Mouse (Mus musculus) midbrain, postnatal 0 days (tissue): ENCODE data around the gene Fchsd2. TPM values are rescaled to one million over a fixed set of nuclear protein-coding genes. Genes with fewer than 3 reads are reported as not detected.

Experiments used
- ATAC-seq: fragments of 200-750 bp; cut with Nextera tagmentation; 2 replicates; pipeline ENCODE4 v1.8.0; 2017; ENCODE audit warnings: moderate number of reproducible peaks, mild to moderate bottlenecking, moderate TSS enrichment, moderate library complexity; ENCODE audit not compliant: low FRiP score
- DNase-seq: peaks from one replicate; pipeline ENCODE4 v3.0.0-alpha.2; 2015; ENCODE audit warnings: low spot score
- H3K27ac ChIP-seq: fragments of 300-500 bp; sonication (generic); 2 replicates; pipeline ENCODE4 v1.5.1; 2014; ENCODE audit warnings: low read depth, mild to moderate bottlenecking, low read length, mixed read lengths
- H3K27me3 ChIP-seq: fragments of 300-500 bp; sonication (generic); 2 replicates; pipeline ENCODE4 v1.6.1; 2014; ENCODE audit warnings: low read length, control low read depth, mixed read lengths; ENCODE audit not compliant: insufficient read depth
- H3K36me3 ChIP-seq: fragments of 300-500 bp; sonication (generic); 2 replicates; pipeline ENCODE4 v1.6.1; 2014; ENCODE audit warnings: low read length, control low read depth, mixed read lengths; ENCODE audit not compliant: insufficient read depth
- H3K4me1 ChIP-seq: fragments of 300-500 bp; sonication (generic); 2 replicates; pipeline ENCODE4 v1.6.1; 2014; ENCODE audit warnings: mild to moderate bottlenecking, control low read depth, antibody characterized with exemption, low read length, mixed read lengths; ENCODE audit not compliant: insufficient read depth
- H3K4me2 ChIP-seq: fragments of 300-500 bp; sonication (generic); 2 replicates; pipeline ENCODE4 v1.6.1; 2014; ENCODE audit warnings: low read depth, mild to moderate bottlenecking, low read length, mixed read lengths; ENCODE audit not compliant: poor library complexity, severe bottlenecking
- H3K4me3 ChIP-seq: fragments of 300-500 bp; sonication (generic); 2 replicates; pipeline ENCODE4 v1.5.1; 2014; ENCODE audit warnings: low read depth, mild to moderate bottlenecking, low read length, moderate library complexity
- H3K9ac ChIP-seq: fragments of 300-500 bp; sonication (generic); replicated peaks from 2 replicates; pipeline ENCODE4 v1.6.1; 2014; ENCODE audit warnings: mild to moderate bottlenecking, low read length, moderate library complexity, mixed read lengths; ENCODE audit not compliant: poor library complexity, severe bottlenecking
- H3K9me3 ChIP-seq: fragments of 300-500 bp; sonication (generic); 2 replicates; pipeline ENCODE4 v1.6.1; 2016; ENCODE audit warnings: low read length, control low read depth
- CTCF ChIP-seq: IDR thresholded peaks from 2 replicates; pipeline ENCODE4 v1.5.1; 2016; ENCODE audit warnings: antibody characterized with exemption, mild to moderate bottlenecking
- WGBS: fragments of 180-500 bp; shearing (Covaris S2); extraction: QIAGEN DNeasy Blood & Tissue Kit; methylation state at CpG from one replicate; pipeline ENCODE4 v1.1.7; 2014; 5-methylcytosine and 5-hydroxymethylcytosine counted together
- polyA plus RNA-seq: library from polyadenylated mRNA; unstranded; fragments of >200 nt; fragmentation: Nextera tagmentation; extraction: Ambion mirVana; gene quantifications from 2 replicates; pipeline ENCODE4 v1.2.1, GENCODE M21; 2015
- total RNA-seq: library from RNA; depleted of rRNA; stranded (reverse); fragments of >200 nt; gene quantifications from 2 replicates; pipeline ENCODE4 v1.2.3, GENCODE M21; 2014

The Fchsd2 gene
- total and polyA plus RNA-seq, 2 experiments from 2014 or later = 39.2 to 55.7 TPM

GRCm38 (mm10) chr7:101130646-101131045, 38.0 kb downstream of the Fchsd2 start:
- Histone ChIP-seq H3K4me3 (no peak overlapping the region), H3K9ac (no peak overlapping the region), H3K27me3 (no peaks in the 10 kb centered on the region), H3K4me2 (no peak overlapping the region), H3K9me3 (no peaks in the 10 kb centered on the region), H3K27ac (no peak overlapping the region), H3K36me3 (no peaks in the 10 kb centered on the region), H3K4me1 (no peaks in the 10 kb centered on the region)
- ATAC-seq (no peak), DNase-seq (no peak)
- WGBS = 65% methylated on average over 3 of the region's 3 CpGs
- TF ChIP-seq CTCF = no peak

GRCm38 (mm10) chr7:101131281-101131680, 38.6 kb downstream of the Fchsd2 start:
- Histone ChIP-seq H3K27ac (no peak overlapping the region), H3K4me3 (no peak overlapping the region), H3K9me3 (no peaks in the 10 kb centered on the region), H3K36me3 (no peaks in the 10 kb centered on the region), H3K27me3 (no peaks in the 10 kb centered on the region), H3K4me2 (no peak overlapping the region), H3K4me1 (no peaks in the 10 kb centered on the region), H3K9ac (no peak overlapping the region)
- DNase-seq = no peak
- WGBS = 63% methylated on average over 6 of the region's 6 CpGs
- no peak for ATAC-seq
- no peak for TF ChIP-seq CTCF

- Histone ChIP-seq H3K27ac (no peak overlapping the region), H3K27me3 (no peaks in the 10 kb centered on the region), H3K36me3 (no peaks in the 10 kb centered on the region), H3K4me3 (no peak overlapping the region), H3K9ac (no peak overlapping the region), H3K9me3 (no peaks in the 10 kb centered on the region), H3K4me1 (no peaks in the 10 kb centered on the region), H3K4me2 (no peak overlapping the region)
- DNase-seq (no peak), ATAC-seq (no peak)
- 97% methylated on average over 2 of the region's 2 CpGs for WGBS
- TF ChIP-seq CTCF = no peak
Observed at GRCm38 (mm10) chr7:101133591-101133990, 40.9 kb downstream of the Fchsd2 start.

GRCm38 (mm10) chr7:101134117-101134516, 41.5 kb downstream of the Fchsd2 start:
- TF ChIP-seq CTCF = no peak
- H3K4me1 ChIP-seq = no peaks in the 10 kb centered on the region
- DNase-seq = no peak
- WGBS = 95% methylated on average over 2 of the region's 2 CpGs
- H3K9me3 ChIP-seq = no peaks in the 10 kb centered on the region
- no peak overlapping the region for H3K4me3 ChIP-seq
- no peak overlapping the region for H3K9ac ChIP-seq
- no peaks in the 10 kb centered on the region for H3K36me3 ChIP-seq
- no peak overlapping the region for H3K27ac ChIP-seq
- no peaks in the 10 kb centered on the region for H3K27me3 ChIP-seq
- ATAC-seq = no peak
- no peak overlapping the region for H3K4me2 ChIP-seq

GRCm38 (mm10) chr7:101138819-101139218, 46.2 kb downstream of the Fchsd2 start:
- ATAC-seq = no peak
- no peaks in the 10 kb centered on the region for H3K36me3 ChIP-seq
- no peak overlapping the region for H3K4me2 ChIP-seq
- no peak overlapping the region for H3K9ac ChIP-seq
- 87% methylated on average over 1 of the region's 1 CpGs for WGBS
- H3K4me3 ChIP-seq = no peak overlapping the region
- no peak for DNase-seq
- no peaks in the 10 kb centered on the region for H3K4me1 ChIP-seq
- H3K9me3 ChIP-seq = no peaks in the 10 kb centered on the region
- no peaks in the 10 kb centered on the region for H3K27me3 ChIP-seq
- TF ChIP-seq CTCF = no peak
- H3K27ac ChIP-seq = no peak overlapping the region

GRCm38 (mm10) chr7:101142907-101143306, 50.2 kb downstream of the Fchsd2 start:
- WGBS = 59% methylated on average over 2 of the region's 2 CpGs
- no peaks in the 10 kb centered on the region for H3K9me3 ChIP-seq
- H3K27me3 ChIP-seq = no peaks in the 10 kb centered on the region
- ATAC-seq (no peak), DNase-seq (no peak)
- no peaks in the 10 kb centered on the region for H3K4me1 ChIP-seq
- no peaks in the 10 kb centered on the region for H3K36me3 ChIP-seq
- no peak for TF ChIP-seq CTCF
- H3K4me2 ChIP-seq = no peak overlapping the region
- H3K4me3 ChIP-seq = no peak overlapping the region
- H3K9ac ChIP-seq = no peak overlapping the region
- H3K27ac ChIP-seq = no peak overlapping the region
